Mouse (Mus musculus): ENCODE measurements around the gene Vmn2r6. TPM values are rescaled to one million over a fixed set of nuclear protein-coding genes. Genes with fewer than 3 reads are reported as not detected.

Vmn2r6 gene
- not detected for polyA plus RNA-seq (2015; fragmentation: Illumina TruSeq; extraction: RNeasy Lipid Tissue Mini Kit (QIAGEN cat#74804); ENCODE audit: insufficient read depth, low replicate concordance)

DNA sequence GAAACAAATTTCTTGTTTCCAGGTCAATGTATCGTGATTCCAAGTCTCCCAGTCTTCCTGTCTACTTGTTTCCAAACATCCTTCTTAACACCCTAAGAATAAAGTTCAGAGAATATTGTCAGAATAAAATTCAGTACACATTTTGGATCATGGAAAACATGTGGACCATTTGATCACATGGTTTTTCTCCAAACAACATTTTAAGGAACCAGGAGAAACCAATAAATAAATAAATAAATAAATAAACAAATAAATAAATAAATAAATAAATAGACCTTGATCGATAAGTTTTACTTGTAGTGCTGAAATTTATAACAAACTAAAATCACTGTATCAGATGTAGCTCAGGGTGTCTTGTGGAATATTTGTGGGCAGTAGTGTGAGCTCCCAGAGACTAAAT is at the start of gene Vmn2r6:
TSS of gene Vmn2r6 (minus strand) at position 101 of the 400 bp plus-strand sequence.

DNA sequence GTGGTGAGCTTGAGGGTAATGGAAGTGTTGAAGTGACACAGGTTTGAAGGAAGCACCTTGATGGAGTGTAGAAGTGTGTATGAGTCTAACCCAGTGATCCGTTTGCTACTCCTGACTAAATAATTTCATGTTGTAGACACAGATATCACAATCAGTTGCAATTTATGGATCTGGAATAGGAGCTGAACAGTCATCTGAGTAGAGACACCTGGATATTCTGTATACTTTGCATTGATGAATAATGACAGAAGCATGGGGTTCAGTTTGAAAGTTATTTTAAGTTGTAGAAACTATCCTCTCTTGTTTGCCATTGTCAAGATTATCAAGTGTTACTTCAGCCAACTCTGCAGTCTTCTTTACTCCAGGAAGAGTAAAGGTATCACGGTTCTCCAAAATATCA is 55.9 kb downstream of the Vmn2r6 start, which contains the start of gene Vmn2r5:
TSS of gene Vmn2r5 (minus strand) at position 101 of the 400 bp plus-strand sequence.

Other genes starting within 250 kb of the Vmn2r6 start
- gene Vmn2r4, start 150.5 kb downstream of the Vmn2r6 start, polyA plus RNA-seq (2015; fragmentation: Illumina TruSeq; extraction: RNeasy Lipid Tissue Mini Kit (QIAGEN cat#74804); ENCODE audit: insufficient read depth, low replicate concordance) = not detected
- not detected for gene Vmn2r5, start 56.0 kb downstream of the Vmn2r6 start, polyA plus RNA-seq (2015; fragmentation: Illumina TruSeq; extraction: RNeasy Lipid Tissue Mini Kit (QIAGEN cat#74804); ENCODE audit: insufficient read depth, low replicate concordance)

Measured in spleen, adult 10 weeks (tissue).